Mouse (Mus musculus) midbrain, embryonic 10.5 days (tissue): ENCODE measurements around the gene Gm10447. TPM values are rescaled to one million over a fixed set of nuclear protein-coding genes. Genes with fewer than 3 reads are reported as not detected.

Experiments
- DNase-seq: peaks from one replicate; pipeline ENCODE4 v3.0.0-alpha.2; 2017; ENCODE audit warnings: low spot score
- H3K27ac ChIP-seq: fragments of 300-500 bp; sonication (generic); replicated peaks from 2 replicates; pipeline ENCODE4 v1.5.1; 2016; ENCODE audit warnings: mild to moderate bottlenecking
- H3K27me3 ChIP-seq: fragments of 300-500 bp; sonication (generic); 2 replicates; pipeline ENCODE4 v1.6.1; 2016; ENCODE audit warnings: low read depth, mild to moderate bottlenecking; ENCODE audit not compliant: poor library complexity, severe bottlenecking
- H3K36me3 ChIP-seq: fragments of 300-500 bp; sonication (generic); 2 replicates; pipeline ENCODE4 v1.6.1; 2016; ENCODE audit warnings: mild to moderate bottlenecking, moderate library complexity
- H3K4me1 ChIP-seq: fragments of 300-500 bp; sonication (generic); 2 replicates; pipeline ENCODE4 v1.6.1; 2016
- H3K4me3 ChIP-seq: fragments of 300-500 bp; sonication (generic); 2 replicates; pipeline ENCODE4 v1.5.1; 2016; ENCODE audit warnings: mild to moderate bottlenecking, moderate library complexity
- H3K9me3 ChIP-seq: fragments of 300-500 bp; sonication (generic); replicated peaks from 2 replicates; pipeline ENCODE4 v1.6.1; 2016; ENCODE audit warnings: mild to moderate bottlenecking
- WGBS: fragments of 180-500 bp; shearing (Covaris S2); methylation state at CpG from one replicate; pipeline ENCODE4 v1.1.7; 2016; 5-methylcytosine and 5-hydroxymethylcytosine counted together
- polyA plus RNA-seq: library from polyadenylated mRNA; unstranded; fragments of >200 nt; fragmentation: Nextera tagmentation; extraction: Ambion mirVana; gene quantifications from 2 replicates; pipeline ENCODE4 v1.2.1, GENCODE M21; 2016

Gm10447 gene
- not detected in 2 replicates for polyA plus RNA-seq

- peaks cover 16% of the 10 kb centered on the region for H3K4me1 ChIP-seq
- peak; percentile 69 for DNase-seq
- H3K4me3 ChIP-seq: peak within 1 kb of the TSS; percentile 65
- no peaks in the 10 kb centered on the region for H3K36me3 ChIP-seq
- peak within 1 kb of the TSS; percentile 68 for H3K27ac ChIP-seq
- 5% methylated on average over 42 of the region's 42 CpGs for WGBS
- H3K27me3 ChIP-seq: peaks cover 72% of the 10 kb centered on the region
- no peaks in the 10 kb centered on the region for H3K9me3 ChIP-seq
Measured at GRCm38 (mm10) chr11:53456474-53457371, at the start of gene Gm10447, which contains the start of gene Shroom1. Gm10447 (minus strand) TSS chr11:53457110. Shroom1 (plus strand) TSS chr11:53457205.

- WGBS: 66% methylated on average over 5 of the region's 5 CpGs
- Histone ChIP-seq H3K27ac (no peak overlapping the region), H3K4me3 (no peak overlapping the region), H3K9me3 (no peaks in the 10 kb centered on the region), H3K36me3 (no peaks in the 10 kb centered on the region), H3K27me3 (peaks cover 59% of the 10 kb centered on the region), H3K4me1 (peaks cover 20% of the 10 kb centered on the region)
- DNase-seq: no peak
Measured at GRCm38 (mm10) chr11:53505026-53505663, 48.2 kb upstream of the Gm10447 start.

GRCm38 (mm10) chr11:53504376-53504775 is 47.5 kb upstream of the Gm10447 start:
- H3K4me3 ChIP-seq: no peak overlapping the region
- H3K36me3 ChIP-seq: no peaks in the 10 kb centered on the region
- no peak overlapping the region for H3K27ac ChIP-seq
- WGBS: 94% methylated on average over 8 of the region's 8 CpGs
- H3K4me1 ChIP-seq: peaks cover 20% of the 10 kb centered on the region
- no peaks in the 10 kb centered on the region for H3K9me3 ChIP-seq
- DNase-seq: no peak
- peaks cover 67% of the 10 kb centered on the region for H3K27me3 ChIP-seq

GRCm38 (mm10) chr11:53503738-53504137 is 46.8 kb upstream of the Gm10447 start:
- no peak for DNase-seq
- Histone ChIP-seq H3K36me3 (no peaks in the 10 kb centered on the region), H3K4me3 (no peak overlapping the region), H3K27ac (no peak overlapping the region), H3K4me1 (peaks cover 20% of the 10 kb centered on the region), H3K27me3 (peaks cover 73% of the 10 kb centered on the region), H3K9me3 (no peaks in the 10 kb centered on the region)
- 85% methylated on average over 5 of the region's 5 CpGs for WGBS

GRCm38 (mm10) chr11:53502039-53502765 is 45.3 kb upstream of the Gm10447 start:
- no peak for DNase-seq
- WGBS: 84% methylated on average over 8 of the region's 8 CpGs
- Histone ChIP-seq H3K27me3 (peaks cover 74% of the 10 kb centered on the region), H3K4me1 (peaks cover 15% of the 10 kb centered on the region), H3K36me3 (no peaks in the 10 kb centered on the region), H3K27ac (no peak overlapping the region), H3K9me3 (no peaks in the 10 kb centered on the region), H3K4me3 (no peak overlapping the region)

GRCm38 (mm10) chr11:53500569-53500968 is 43.7 kb upstream of the Gm10447 start:
- Histone ChIP-seq H3K27ac (no peak overlapping the region), H3K4me3 (peak overlapping the region; percentile 27; the same call in 1 of the 2 replicates), H3K36me3 (no peaks in the 10 kb centered on the region), H3K27me3 (peaks cover 88% of the 10 kb centered on the region), H3K9me3 (no peaks in the 10 kb centered on the region), H3K4me1 (peaks cover 30% of the 10 kb centered on the region)
- no peak for DNase-seq
- WGBS: 13% methylated on average over 11 of the region's 11 CpGs

GRCm38 (mm10) chr11:53496946-53497345 is 40.0 kb upstream of the Gm10447 start:
- peaks cover 82% of the 10 kb centered on the region for H3K27me3 ChIP-seq
- H3K4me1 ChIP-seq: peaks cover 57% of the 10 kb centered on the region
- no peak for DNase-seq
- H3K36me3 ChIP-seq: no peaks in the 10 kb centered on the region
- no peaks in the 10 kb centered on the region for H3K9me3 ChIP-seq
- H3K27ac ChIP-seq: 0 out of 2 replicates have a peak overlapping the region, but pooled peaks have one; percentile 4
- no peak overlapping the region for H3K4me3 ChIP-seq
- 84% methylated on average over 6 of the region's 6 CpGs for WGBS

GRCm38 (mm10) chr11:53495417-53495816 is 38.5 kb upstream of the Gm10447 start:
- DNase-seq: no peak
- H3K27ac ChIP-seq: peak overlapping the region; percentile 0; the same call in 1 of the 2 replicates
- WGBS: 18% methylated on average over 6 of the region's 6 CpGs
- H3K4me1 ChIP-seq: peaks cover 65% of the 10 kb centered on the region
- H3K9me3 ChIP-seq: no peaks in the 10 kb centered on the region
- no peak overlapping the region for H3K4me3 ChIP-seq
- no peaks in the 10 kb centered on the region for H3K36me3 ChIP-seq
- H3K27me3 ChIP-seq: peaks cover 78% of the 10 kb centered on the region

GRCm38 (mm10) chr11:53493243-53493955 is 36.5 kb upstream of the Gm10447 start:
- Histone ChIP-seq H3K27me3 (peaks cover 77% of the 10 kb centered on the region), H3K9me3 (no peaks in the 10 kb centered on the region), H3K4me1 (peaks cover 75% of the 10 kb centered on the region), H3K27ac (no peak overlapping the region), H3K4me3 (no peak overlapping the region), H3K36me3 (no peaks in the 10 kb centered on the region)
- peak; percentile 39 for DNase-seq
- WGBS: 35% methylated on average over 3 of the region's 3 CpGs

- Histone ChIP-seq H3K27ac (peak overlapping the region; percentile 65), H3K36me3 (no peaks in the 10 kb centered on the region), H3K4me3 (peak overlapping the region; percentile 23; the same call in 1 of the 2 replicates), H3K9me3 (no peaks in the 10 kb centered on the region), H3K4me1 (peaks cover 78% of the 10 kb centered on the region), H3K27me3 (peaks cover 77% of the 10 kb centered on the region)
- peak; percentile 70 for DNase-seq
- WGBS: 9% methylated on average over 8 of the region's 8 CpGs
Measured at GRCm38 (mm10) chr11:53491954-53492401, 35.1 kb upstream of the Gm10447 start.

GRCm38 (mm10) chr11:53489421-53489820 is 32.5 kb upstream of the Gm10447 start:
- Histone ChIP-seq H3K36me3 (no peaks in the 10 kb centered on the region), H3K4me1 (peaks cover 63% of the 10 kb centered on the region), H3K9me3 (no peaks in the 10 kb centered on the region), H3K27ac (no peak overlapping the region), H3K4me3 (no peak overlapping the region), H3K27me3 (peaks cover 76% of the 10 kb centered on the region)
- DNase-seq: no peak
- WGBS: 57% methylated on average over 9 of the region's 9 CpGs

- no peak for DNase-seq
- Histone ChIP-seq H3K36me3 (no peaks in the 10 kb centered on the region), H3K4me3 (no peak overlapping the region), H3K4me1 (peaks cover 61% of the 10 kb centered on the region), H3K27ac (no peak overlapping the region), H3K9me3 (no peaks in the 10 kb centered on the region), H3K27me3 (peaks cover 78% of the 10 kb centered on the region)
- WGBS: 91% methylated on average over 5 of the region's 5 CpGs
Measured at GRCm38 (mm10) chr11:53489007-53489406, 32.1 kb upstream of the Gm10447 start.
